Mouse (Mus musculus): ENCODE measurements around the gene Hccs. TPM values are rescaled to one million over a fixed set of nuclear protein-coding genes. Genes with fewer than 3 reads are reported as not detected.

The Hccs gene
- total RNA-seq, 4 experiments from 2014 or later: 21.3 to 30.3 (median 26.8) TPM

Other genes starting within 250 kb of the Hccs start
- gene Amelx, start 133.2 kb downstream of the Hccs start, total RNA-seq (2022): not detected

Data from gastrocnemius, adult 8-10 months (tissue).